Mouse (Mus musculus) forebrain, embryonic 14.5 days (tissue): ENCODE measurements around the gene Rbfox2. TPM values are rescaled to one million over a fixed set of nuclear protein-coding genes. Genes with fewer than 3 reads are reported as not detected.

ENCODE experiments used
- ATAC-seq: fragments of 200-750 bp; cut with Nextera tagmentation; 2 replicates; pipeline ENCODE4 v1.8.0; 2017; ENCODE audit warnings: mild to moderate bottlenecking, moderate library complexity
- DNase-seq: peaks from one replicate; pipeline ENCODE4 v3.0.0-alpha.2; 2015; ENCODE audit warnings: low spot score
- H3K27ac ChIP-seq: fragments of 300-500 bp; sonication (generic); 2 replicates; pipeline ENCODE4 v1.5.1; 2014; ENCODE audit warnings: low read depth, mild to moderate bottlenecking, control low read depth, low read length, moderate library complexity
- H3K27me3 ChIP-seq: fragments of 300-500 bp; sonication (generic); replicated peaks from 2 replicates; pipeline ENCODE4 v1.6.1; 2014; ENCODE audit warnings: low read length, control low read depth, mixed read lengths; ENCODE audit not compliant: control insufficient read depth, insufficient read depth
- H3K36me3 ChIP-seq: fragments of 300-500 bp; sonication (generic); 2 replicates; pipeline ENCODE4 v1.6.1; 2014; ENCODE audit warnings: low read length, control low read depth; ENCODE audit not compliant: control insufficient read depth, insufficient read depth
- H3K4me1 ChIP-seq: fragments of 300-500 bp; sonication (generic); 2 replicates; pipeline ENCODE4 v1.6.1; 2014; ENCODE audit warnings: antibody characterized with exemption, low read length, control low read depth; ENCODE audit not compliant: control insufficient read depth, insufficient read depth
- H3K4me2 ChIP-seq: fragments of 300-500 bp; sonication (generic); 2 replicates; pipeline ENCODE4 v1.6.1; 2014; ENCODE audit warnings: mild to moderate bottlenecking, control low read depth, low read length
- H3K4me3 ChIP-seq: fragments of 300-500 bp; sonication (generic); 2 replicates; pipeline ENCODE4 v1.5.1; 2014; ENCODE audit warnings: low read depth, low read length, control low read depth
- H3K9ac ChIP-seq: fragments of 300-500 bp; sonication (generic); 2 replicates; pipeline ENCODE4 v1.6.1; 2014; ENCODE audit warnings: mild to moderate bottlenecking, low read length, control low read depth, moderate library complexity
- H3K9me3 ChIP-seq: fragments of 300-500 bp; sonication (generic); replicated peaks from 2 replicates; pipeline ENCODE4 v1.6.1; 2016; ENCODE audit warnings: low read length, control low read depth, mixed read lengths; ENCODE audit not compliant: control insufficient read depth
- WGBS: fragments of 180-500 bp; shearing (Covaris S2); extraction: QIAGEN DNeasy Blood & Tissue Kit; methylation state at CpG from one replicate; pipeline ENCODE4 v1.1.7; 2014; 5-methylcytosine and 5-hydroxymethylcytosine counted together
- polyA plus RNA-seq: library from polyadenylated mRNA; unstranded; fragments of >200 nt; fragmentation: Nextera tagmentation; extraction: Ambion mirVana; gene quantifications from 2 replicates; pipeline ENCODE4 v1.2.1, GENCODE M21; 2014

Rbfox2 gene
- polyA plus RNA-seq, 1 experiment from 2014 or later = 186 TPM

GRCm38 (mm10) chr15:77162931-77163330, 143.9 kb downstream of the Rbfox2 start:
- Histone ChIP-seq H3K4me3 (no peak overlapping the region), H3K36me3 (no peaks in the 10 kb centered on the region), H3K9ac (no peak overlapping the region), H3K27me3 (no peaks in the 10 kb centered on the region), H3K4me1 (peaks cover 5% of the 10 kb centered on the region; the same call in 1 of the 2 replicates), H3K27ac (no peak overlapping the region), H3K9me3 (no peaks in the 10 kb centered on the region), H3K4me2 (no peak overlapping the region)
- ATAC-seq (no peak), DNase-seq (no peak)
- 73% methylated on average over 6 of the region's 6 CpGs for WGBS

GRCm38 (mm10) chr15:77161382-77161781, 145.4 kb downstream of the Rbfox2 start:
- no peak overlapping the region for H3K27ac ChIP-seq
- H3K4me2 ChIP-seq = no peak overlapping the region
- no peaks in the 10 kb centered on the region for H3K36me3 ChIP-seq
- DNase-seq = no peak
- H3K9ac ChIP-seq = no peak overlapping the region
- H3K27me3 ChIP-seq = no peaks in the 10 kb centered on the region
- peaks cover 14% of the 10 kb centered on the region for H3K4me1 ChIP-seq
- no peak for ATAC-seq
- no peak overlapping the region for H3K4me3 ChIP-seq
- H3K9me3 ChIP-seq = no peaks in the 10 kb centered on the region
- 81% methylated on average over 5 of the region's 5 CpGs for WGBS

GRCm38 (mm10) chr15:77160848-77161247, 146.0 kb downstream of the Rbfox2 start:
- Histone ChIP-seq H3K36me3 (no peaks in the 10 kb centered on the region), H3K27me3 (no peaks in the 10 kb centered on the region), H3K4me1 (peaks cover 19% of the 10 kb centered on the region), H3K4me2 (no peak overlapping the region), H3K9me3 (no peaks in the 10 kb centered on the region), H3K9ac (no peak overlapping the region), H3K4me3 (no peak overlapping the region), H3K27ac (no peak overlapping the region)
- 87% methylated on average over 4 of the region's 4 CpGs for WGBS
- no peak for ATAC-seq
- DNase-seq = no peak

- Histone ChIP-seq H3K4me1 (peaks cover 14% of the 10 kb centered on the region), H3K27ac (peak overlapping the region; percentile 22; the same call in 1 of the 2 replicates), H3K9me3 (no peaks in the 10 kb centered on the region), H3K4me2 (no peak overlapping the region), H3K27me3 (no peaks in the 10 kb centered on the region), H3K9ac (no peak overlapping the region), H3K4me3 (no peak overlapping the region), H3K36me3 (no peaks in the 10 kb centered on the region)
- DNase-seq (peak; percentile 85), ATAC-seq (no peak)
- WGBS = 30% methylated on average over 3 of the region's 3 CpGs
These were observed 150.3 kb downstream of the Rbfox2 start for GRCm38 (mm10) chr15:77156525-77156924.

- 0 out of 2 replicates have a peak overlapping the region, but pooled peaks have one; percentile 95 for H3K27ac ChIP-seq
- WGBS = 68% methylated on average over 10 of the region's 10 CpGs
- H3K4me3 ChIP-seq = no peak overlapping the region
- H3K9me3 ChIP-seq = no peaks in the 10 kb centered on the region
- H3K27me3 ChIP-seq = no peaks in the 10 kb centered on the region
- no peak overlapping the region for H3K9ac ChIP-seq
- ATAC-seq (peak; percentile 2; the same call in 1 of the 2 replicates), DNase-seq (no peak)
- H3K4me2 ChIP-seq = peak overlapping the region; percentile 85; the same call in 1 of the 2 replicates
- no peaks in the 10 kb centered on the region for H3K36me3 ChIP-seq
- H3K4me1 ChIP-seq = peaks cover 24% of the 10 kb centered on the region
These were observed 152.5 kb downstream of the Rbfox2 start for GRCm38 (mm10) chr15:77154248-77154785.

- H3K4me3 ChIP-seq = peak overlapping the region; percentile 64
- 0% methylated on average over 12 of the region's 12 CpGs for WGBS
- ATAC-seq (peak; percentile 93), DNase-seq (peak; percentile 98)
- H3K27ac ChIP-seq = peak overlapping the region; percentile 95
- H3K36me3 ChIP-seq = no peaks in the 10 kb centered on the region
- no peaks in the 10 kb centered on the region for H3K9me3 ChIP-seq
- H3K4me1 ChIP-seq = peaks cover 31% of the 10 kb centered on the region
- no peaks in the 10 kb centered on the region for H3K27me3 ChIP-seq
- peak overlapping the region; percentile 87 for H3K9ac ChIP-seq
- peak overlapping the region; percentile 85 for H3K4me2 ChIP-seq
These were observed 153.2 kb downstream of the Rbfox2 start for GRCm38 (mm10) chr15:77153625-77154024.

- WGBS = 0% methylated on average over 3 of the region's 3 CpGs
- no peaks in the 10 kb centered on the region for H3K9me3 ChIP-seq
- H3K4me3 ChIP-seq = peak overlapping the region; percentile 64
- H3K4me1 ChIP-seq = peaks cover 32% of the 10 kb centered on the region
- no peaks in the 10 kb centered on the region for H3K36me3 ChIP-seq
- H3K27me3 ChIP-seq = no peaks in the 10 kb centered on the region
- H3K4me2 ChIP-seq = peak overlapping the region; percentile 85
- peak; percentile 77 for ATAC-seq
- DNase-seq = peak; percentile 79
- H3K9ac ChIP-seq = peak overlapping the region; percentile 87
- peak overlapping the region; percentile 95 for H3K27ac ChIP-seq
These were observed 153.7 kb downstream of the Rbfox2 start for GRCm38 (mm10) chr15:77153088-77153546.

- peak overlapping the region; percentile 95 for H3K27ac ChIP-seq
- H3K9me3 ChIP-seq = no peaks in the 10 kb centered on the region
- DNase-seq (peak; percentile 42), ATAC-seq (no peak)
- H3K9ac ChIP-seq = peak overlapping the region; percentile 87
- H3K36me3 ChIP-seq = no peaks in the 10 kb centered on the region
- H3K27me3 ChIP-seq = no peaks in the 10 kb centered on the region
- peaks cover 32% of the 10 kb centered on the region for H3K4me1 ChIP-seq
- H3K4me2 ChIP-seq = peak overlapping the region; percentile 85
- peak overlapping the region; percentile 64 for H3K4me3 ChIP-seq
- 4% methylated on average over 19 of the region's 19 CpGs for WGBS
These were observed 154.3 kb downstream of the Rbfox2 start for GRCm38 (mm10) chr15:77152336-77153087.

GRCm38 (mm10) chr15:77151816-77152215, 155.0 kb downstream of the Rbfox2 start:
- Histone ChIP-seq H3K27ac (no peak overlapping the region), H3K4me1 (peaks cover 28% of the 10 kb centered on the region), H3K4me2 (peak overlapping the region; percentile 85), H3K9me3 (no peaks in the 10 kb centered on the region), H3K9ac (peak overlapping the region; percentile 87), H3K36me3 (no peaks in the 10 kb centered on the region; the same call in 1 of the 2 replicates), H3K27me3 (no peaks in the 10 kb centered on the region), H3K4me3 (peak overlapping the region; percentile 64)
- no peak for ATAC-seq
- 21% methylated on average over 4 of the region's 4 CpGs for WGBS
- DNase-seq = no peak
